Mouse (Mus musculus) layer of hippocampus, postnatal 10 days (tissue): ENCODE measurements around the gene Tpm3-rs7. TPM values are rescaled to one million over a fixed set of nuclear protein-coding genes. Genes with fewer than 3 reads are reported as not detected.
"Not testable (repeated sequence)": the region's sequence is repeated elsewhere in the genome, so short reads cannot be mapped to it uniquely, and the experiment has no call there.

ENCODE experiments used
- DNase-seq, 2 experiments: peaks; one replicate each; pipeline ENCODE4 v3.0.0; 2021; ENCODE audit warnings: low spot score in 2 of 2
- long read RNA-seq: library from polyadenylated mRNA; stranded (forward); transcript quantifications from one replicate; pipeline ENCODE4 v2.0.0, GENCODE M21; 2023
- total RNA-seq, 2 experiments: library from RNA; stranded (reverse); gene quantifications; 2 replicates each; pipeline ENCODE4 v1.2.3; 2021

Tpm3-rs7 gene
- total RNA-seq, result 10 to 100 TPM; 62.7 to 68.4 TPM
- long read RNA-seq, transcript Tpm3-rs7-201 (1 exons, 2,147 nt), result major isoform, 44 of 44 reads
- long read RNA-seq, partial matches to known transcripts, result 0 of 44 reads
- long read RNA-seq, other reads (novel, unspliced or antisense), result 0 of 44 reads

DNA sequence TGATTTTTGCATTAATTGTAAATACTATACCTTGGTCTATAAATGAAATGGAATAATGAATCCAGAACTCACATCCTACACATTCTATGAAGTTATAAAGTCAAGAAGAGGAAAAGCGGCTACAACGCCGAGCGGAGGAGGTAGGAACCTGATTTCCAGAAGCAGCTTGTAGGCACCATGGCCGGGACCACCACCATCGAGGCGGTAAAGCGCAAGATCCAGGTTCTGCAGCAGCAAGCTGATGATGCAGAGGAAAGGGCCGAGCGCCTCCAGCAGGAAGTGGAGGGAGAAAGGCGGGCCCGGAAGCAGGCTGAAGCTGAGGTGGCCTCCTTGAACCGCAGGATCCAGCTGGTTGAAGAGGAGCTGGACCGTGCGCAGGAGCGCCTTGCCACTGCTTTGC lies at the start of gene Tpm3-rs7:
TSS of gene Tpm3-rs7 (plus strand) at position 110 of the 400 bp plus-strand sequence.
- DNase-seq, result not testable (repeated sequence)

DNA sequence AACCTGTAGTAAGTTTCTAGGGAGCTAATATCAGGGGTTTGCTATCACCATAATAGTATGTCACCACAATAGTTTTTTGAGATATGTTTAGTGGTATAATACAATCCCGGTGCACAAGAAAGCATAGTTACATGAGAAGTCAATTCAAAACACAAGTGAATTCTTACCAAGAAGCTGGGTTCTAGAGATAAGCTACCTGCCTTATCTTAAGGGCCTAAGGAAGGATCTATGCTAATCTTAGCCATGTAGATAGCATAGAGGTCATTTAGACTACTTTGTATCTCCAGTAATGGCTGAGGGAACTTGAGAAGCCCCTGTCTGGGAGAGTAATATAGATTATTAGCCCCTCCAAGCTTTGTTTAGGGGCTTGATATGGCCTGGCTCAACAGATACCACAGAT lies 2.6 kb downstream of the Tpm3-rs7 start:
- DNase-seq, result no peak

DNA sequence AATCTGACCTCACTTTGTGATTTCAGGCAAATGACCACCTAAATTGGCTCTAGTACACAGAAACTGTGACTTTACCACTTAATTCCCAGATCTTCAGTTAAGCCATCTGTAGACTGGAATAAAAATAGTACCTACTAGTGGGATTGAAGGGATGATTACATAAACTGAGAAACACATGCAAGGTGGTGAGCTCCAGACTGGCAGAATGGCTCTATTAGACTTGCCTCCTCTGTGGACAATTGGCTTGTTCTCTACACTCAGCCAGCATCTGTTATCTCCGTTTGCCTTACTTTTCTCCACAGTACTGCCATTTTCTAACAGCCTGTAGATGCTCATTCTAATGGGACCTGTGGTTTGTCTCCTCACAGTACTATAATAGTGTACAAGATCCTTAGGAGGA lies 49.0 kb downstream of the Tpm3-rs7 start:
- no peak for DNase-seq
